Mouse (Mus musculus) frontal cortex, postnatal 25 days (tissue): Measurements from ENCODE around the gene Pspc1.

Source experiments
- DNase-seq, 2 experiments: peaks; one replicate each; pipeline ENCODE4 v3.0.0; 2022; ENCODE audit warnings: low spot score in 2 of 2

The Pspc1 gene

DNA sequence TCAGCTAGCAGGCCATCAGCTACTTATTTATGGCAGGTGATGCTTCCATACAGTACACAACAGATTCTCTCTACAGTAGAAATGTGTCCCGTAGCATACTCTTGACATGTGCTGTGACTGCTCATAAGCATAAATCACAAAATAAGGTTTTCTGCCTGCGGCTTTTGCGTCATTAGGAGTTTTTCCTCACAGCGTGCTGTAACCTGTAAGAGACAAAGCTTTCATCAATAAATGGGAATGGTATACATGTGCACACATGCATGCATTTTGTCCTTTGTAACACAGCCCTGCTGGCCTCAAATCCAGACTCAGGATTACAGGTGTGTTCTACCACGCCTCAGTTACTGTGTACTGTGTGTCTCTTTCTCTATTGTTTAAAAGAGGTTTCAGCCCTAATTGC is 80.3 kb downstream of the Pspc1 start:
- no peak for DNase-seq

DNA sequence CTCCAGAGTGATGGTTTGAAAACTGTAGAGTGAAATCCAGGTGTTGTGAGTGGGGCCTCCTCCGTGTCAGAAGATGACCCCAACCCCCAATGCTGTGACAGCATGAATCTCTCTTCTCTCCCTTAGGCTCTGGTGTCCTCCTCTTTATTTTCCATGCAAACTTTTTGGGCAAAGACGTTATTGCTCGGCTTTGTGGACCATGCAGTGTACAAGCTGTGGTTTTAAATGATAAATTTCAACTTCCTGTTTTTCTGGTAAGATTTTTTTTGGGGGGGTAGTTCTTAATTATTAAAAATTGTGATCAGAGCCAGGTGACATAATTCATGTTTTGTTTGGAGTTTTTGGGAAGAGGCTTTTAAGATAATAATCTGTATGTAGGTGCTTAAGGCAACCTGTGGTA is 82.6 kb downstream of the Pspc1 start:
- no peak for DNase-seq

DNA sequence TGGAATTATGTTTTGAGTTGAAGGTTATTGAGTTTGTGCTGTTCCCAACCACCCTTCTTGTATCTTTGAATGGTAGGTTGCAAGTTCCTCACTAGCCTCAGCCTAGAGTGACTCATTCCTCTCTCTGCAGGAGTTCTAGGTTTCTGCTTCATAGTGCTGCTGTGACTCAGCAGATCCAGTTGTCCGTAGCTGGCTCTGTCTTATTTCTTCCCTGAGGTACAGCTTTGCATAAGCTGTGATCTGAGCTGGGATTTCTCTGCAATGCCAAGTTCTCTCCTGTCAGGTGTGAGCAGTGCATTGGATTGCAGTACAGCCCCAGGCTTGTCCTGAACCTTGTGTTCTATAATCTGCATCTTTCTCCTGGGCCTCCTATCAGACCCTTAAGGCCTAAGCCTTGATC is 88.3 kb downstream of the Pspc1 start:
- no peak for DNase-seq

DNA sequence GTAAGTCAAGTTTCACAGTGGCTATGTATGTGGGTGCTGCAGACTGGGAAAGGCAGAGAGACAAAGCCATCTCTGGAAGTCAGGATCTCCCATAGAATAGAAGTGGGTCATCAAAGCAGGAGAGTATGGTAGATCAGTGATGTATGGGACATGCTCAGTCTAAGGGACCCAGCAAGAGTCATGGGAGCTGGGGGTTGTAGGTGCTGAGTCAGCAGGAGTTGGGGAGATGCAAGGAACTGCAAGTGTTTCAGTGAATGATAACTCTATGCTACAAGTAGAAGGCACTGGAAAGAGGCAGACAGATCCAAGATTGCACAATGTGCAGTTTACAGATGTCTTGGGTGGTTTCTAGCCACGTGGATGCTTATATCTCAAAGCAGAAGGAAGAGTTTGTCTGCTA is 89.0 kb downstream of the Pspc1 start:
- DNase-seq, result no peak

DNA sequence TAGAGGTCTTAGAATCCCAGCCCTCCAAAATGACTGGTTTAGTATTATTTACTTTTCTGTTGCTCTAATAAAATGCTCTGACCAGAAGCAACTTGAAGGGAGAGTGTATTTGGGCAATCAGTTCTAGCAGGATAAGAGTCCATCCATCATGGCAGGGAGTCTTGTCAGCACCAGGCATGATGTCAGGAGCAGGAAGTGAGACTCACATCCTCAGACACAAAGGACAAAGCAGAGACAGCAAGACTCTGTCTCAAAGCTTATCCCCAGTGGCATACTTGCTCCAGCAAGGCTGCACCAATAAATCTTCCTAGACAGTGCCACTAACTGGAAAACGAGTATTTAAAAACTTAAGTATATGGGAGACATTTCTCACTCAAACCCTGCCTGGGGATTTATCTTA is 92.7 kb downstream of the Pspc1 start:
- DNase-seq, result no peak
